Mouse (Mus musculus) urinary bladder, adult 18-20 months (tissue): ENCODE data around the gene Gmip.

Experiments
- DNase-seq, 2 experiments: peaks; one replicate each; pipeline ENCODE4 v3.0.0; 2022; ENCODE audit warnings: low spot score in 2 of 2, mixed read lengths in 2 of 2

Gene Gmip

DNA sequence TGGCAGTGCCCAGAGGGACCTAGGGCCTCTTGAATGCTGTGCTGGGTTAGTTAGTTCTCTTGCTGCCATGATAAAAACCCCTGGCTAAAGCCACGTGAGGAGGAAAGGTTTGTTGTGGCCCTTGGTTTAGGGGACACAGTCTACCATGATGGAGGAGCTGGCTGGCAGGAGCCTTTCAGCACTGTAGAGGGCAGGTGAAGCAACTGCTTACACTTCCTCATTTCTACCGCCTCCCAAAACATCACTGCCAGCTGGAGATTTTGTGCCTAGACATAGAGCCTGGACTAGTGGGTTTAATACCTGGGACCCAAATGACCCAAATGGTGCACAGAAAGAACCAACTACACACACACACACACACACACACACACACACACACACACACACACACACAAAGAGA lies 52.8 kb downstream of the Gmip start:
- no peak for DNase-seq

DNA sequence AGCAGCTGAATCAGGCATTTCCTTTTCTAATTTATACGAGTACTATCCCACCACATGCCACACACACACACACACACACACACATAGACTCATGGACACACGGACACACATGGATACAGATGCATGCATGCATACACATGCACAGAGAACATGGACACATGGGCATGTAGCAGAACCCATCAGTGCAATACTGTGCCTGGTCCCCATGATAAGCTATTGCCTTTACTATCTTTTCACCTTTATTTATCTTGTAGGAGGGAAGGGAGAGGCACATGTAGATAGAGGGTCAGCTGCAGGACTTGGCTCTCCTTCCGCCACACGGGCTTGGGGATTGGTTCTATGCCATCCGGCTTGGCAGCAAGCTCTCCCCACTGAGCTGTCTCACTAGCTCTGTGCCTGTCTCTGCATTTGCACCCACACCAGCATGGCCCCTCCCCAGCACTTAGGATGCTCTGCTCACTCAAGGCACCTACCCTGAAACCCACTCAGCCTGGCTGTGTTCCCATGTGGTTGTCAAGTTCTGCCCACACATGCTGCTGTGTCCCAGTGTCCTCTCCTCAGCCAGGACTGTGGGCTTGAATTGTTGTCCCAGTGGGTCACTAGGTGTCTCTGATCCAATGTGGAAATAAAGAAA lies 55.0 kb downstream of the Gmip start:
- no peak for DNase-seq

DNA sequence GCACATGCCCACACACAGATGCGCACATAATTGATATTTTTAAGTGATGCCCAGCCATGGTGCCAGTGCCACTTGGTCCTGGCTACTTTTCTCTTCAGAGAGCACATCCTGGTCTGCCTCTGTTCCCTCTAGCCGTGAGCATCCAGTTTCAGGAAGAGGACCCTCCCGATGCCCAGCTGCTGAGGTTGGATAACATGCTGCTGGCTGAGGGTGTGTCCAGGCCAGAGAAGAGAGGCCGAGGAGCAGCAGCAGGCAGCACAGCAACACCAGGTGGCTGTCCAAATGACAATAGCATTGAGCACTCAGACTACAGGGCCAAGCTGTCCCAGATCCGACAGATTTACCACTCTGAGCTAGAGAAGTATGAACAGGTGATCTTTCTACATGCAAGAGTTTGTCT lies 55.7 kb downstream of the Gmip start:
- DNase-seq: no peak

DNA sequence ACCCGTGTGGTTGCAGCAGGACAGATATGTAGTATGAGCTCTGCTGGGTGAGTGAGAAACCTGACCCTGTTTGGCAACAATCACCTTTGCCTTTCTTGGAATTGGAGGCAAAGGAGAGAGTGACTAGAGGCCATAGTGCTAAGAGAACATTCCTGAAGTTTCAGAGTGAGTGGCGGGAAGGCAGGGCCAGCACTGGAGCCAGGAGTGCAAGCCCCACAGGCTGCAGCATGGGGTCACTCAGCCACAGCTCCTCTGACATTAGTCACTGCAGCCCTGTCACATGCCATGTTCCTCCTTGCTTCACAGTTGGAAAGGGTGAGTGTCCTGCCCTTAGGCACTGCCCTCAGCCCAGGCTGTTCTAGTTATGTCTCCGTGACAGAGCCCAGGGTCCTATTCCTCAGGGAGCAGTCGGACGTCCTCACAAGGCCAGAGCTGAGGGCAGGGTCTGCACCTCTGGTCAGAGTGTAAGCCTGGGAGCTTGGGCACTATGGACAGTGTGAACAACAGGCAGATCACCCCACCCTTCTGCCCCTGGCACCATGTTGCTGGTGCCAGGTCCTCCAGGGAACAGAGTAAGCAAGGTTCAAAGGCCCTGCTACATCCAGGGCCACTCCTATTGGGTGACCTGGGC lies 59.3 kb downstream of the Gmip start:
- no peak for DNase-seq

GRCm38 (mm10) chr8:69870003-69870765 lies 61.7 kb downstream of the Gmip start:
- no peak for DNase-seq

DNA sequence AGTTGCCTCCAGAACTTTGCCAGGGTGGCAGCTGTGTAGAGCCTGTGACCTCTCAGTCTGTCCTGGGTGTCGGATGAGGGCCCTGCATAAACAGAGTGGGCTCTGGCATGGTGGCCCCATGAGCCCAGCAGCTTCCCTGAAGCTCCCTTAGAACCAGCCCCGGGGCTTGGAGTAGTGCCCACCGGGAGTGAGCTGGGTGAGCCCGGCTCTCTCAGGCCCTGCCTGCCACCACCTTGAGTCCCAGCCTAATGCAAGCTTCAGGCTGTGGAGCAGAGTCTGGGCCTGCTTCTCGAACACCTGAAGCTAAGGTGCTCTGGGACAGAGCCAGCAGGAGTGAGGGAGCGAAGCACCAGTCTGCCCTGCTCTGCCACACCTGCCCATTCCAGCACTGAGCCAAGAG lies 62.4 kb downstream of the Gmip start:
- no peak for DNase-seq
